Mouse (Mus musculus) bone marrow, adult 2 months (tissue): ENCODE data around the gene Zfp248.

Experiments used
- CTCF ChIP-seq: fragments of 200-500 bp; IDR thresholded peaks from 2 replicates; pipeline ENCODE4 v1.5.1; 2011; ENCODE audit warnings: low read length, control low read depth; ENCODE audit not compliant: control insufficient read depth, insufficient read depth
- POLR2A ChIP-seq: fragments of 200-500 bp; IDR thresholded peaks from 2 replicates; pipeline ENCODE4 v1.6.1; 2011; ENCODE audit warnings: low read depth, mild to moderate bottlenecking, control low read depth, low read length, borderline replicate concordance; ENCODE audit not compliant: control insufficient read depth

GRCm38 (mm10) chr6:118457726-118458125 is 2.4 kb upstream of the Zfp248 start:
- TF ChIP-seq POLR2A (no peak), CTCF (no peak)
